Mouse (Mus musculus): ENCODE data around the gene Galk1. TPM values are rescaled to one million over a fixed set of nuclear protein-coding genes. Genes with fewer than 3 reads are reported as not detected.

The Galk1 gene
- 16.1 TPM for polyA plus RNA-seq (2017; shearing (Covaris generic))

DNA sequence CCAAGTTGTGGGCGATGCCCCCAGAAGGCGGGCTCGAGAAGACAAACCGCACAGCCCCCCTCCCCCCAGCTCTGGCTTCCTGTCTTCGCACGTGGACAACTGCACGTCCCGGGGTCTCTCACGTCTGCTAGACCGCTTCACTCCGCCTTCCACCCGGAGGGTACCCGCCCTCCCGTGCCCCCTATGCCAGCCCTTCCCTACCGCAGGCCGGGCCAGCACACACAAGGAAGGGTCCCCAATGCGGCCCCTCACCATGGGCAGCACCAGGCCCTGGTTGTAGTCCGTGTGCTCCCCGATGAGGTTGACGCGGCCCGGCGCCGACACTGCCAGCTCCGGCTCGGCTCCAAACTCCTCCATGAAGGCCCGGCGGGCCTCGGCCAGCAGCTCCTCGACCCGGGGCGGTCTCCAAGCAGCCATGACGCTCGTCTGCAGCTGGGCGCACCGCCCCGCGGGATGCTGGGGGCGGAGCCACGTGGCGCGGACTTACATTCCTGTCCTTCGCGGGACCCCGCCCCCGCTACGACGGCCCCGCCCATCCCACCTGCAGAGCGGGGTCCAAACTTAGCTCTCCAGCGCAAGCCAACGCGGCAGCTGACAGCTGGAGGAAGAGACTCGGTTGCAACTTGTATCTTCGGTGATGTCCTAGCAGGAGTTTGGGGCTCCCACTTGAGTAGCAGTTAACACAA lies at the start of gene Galk1:
Gene Galk1 (minus strand): TSS at position 458 of the 686 bp plus-strand sequence.

DNA sequence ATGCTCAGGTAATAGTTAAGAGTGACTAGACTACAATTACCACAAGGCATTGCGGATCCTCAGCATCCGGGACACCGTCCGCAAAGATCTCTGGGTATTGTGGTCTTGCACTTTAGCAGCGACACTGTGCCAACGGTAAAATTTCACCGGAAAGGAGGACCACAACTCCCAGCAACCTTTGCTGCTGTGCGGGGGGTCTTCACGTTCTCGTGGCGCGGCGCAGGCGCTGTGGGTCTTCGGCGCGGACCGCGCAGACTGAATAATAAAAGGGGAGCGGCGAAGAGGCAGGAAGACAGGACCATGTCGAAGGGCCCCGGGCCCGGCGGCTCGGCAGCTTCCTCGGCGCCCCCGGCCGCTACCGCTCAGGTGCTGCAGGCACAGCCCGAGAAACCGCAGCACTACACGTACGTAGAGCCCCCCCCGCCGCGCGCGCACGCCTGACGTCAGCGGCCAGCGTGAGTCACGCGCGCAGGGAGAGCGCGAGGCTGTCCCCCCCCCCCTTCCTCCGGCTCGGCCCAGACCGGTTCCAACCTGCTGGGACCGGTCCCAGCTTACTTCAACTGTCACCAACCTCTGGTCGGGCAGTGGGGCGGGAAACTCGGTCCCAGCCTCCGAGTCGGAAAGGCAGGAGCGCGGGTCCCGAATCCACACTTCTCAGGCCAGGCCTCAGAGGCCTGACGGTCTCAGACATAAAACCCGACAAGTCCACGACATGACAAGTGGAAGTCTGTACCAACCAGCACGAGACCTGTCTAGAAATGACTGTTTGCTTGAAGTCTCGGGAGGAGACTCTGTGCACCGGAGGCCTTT lies 17.8 kb upstream of the Galk1 start, which contains the start of gene Unk:
Gene Unk (plus strand): TSS at position 235 of the 810 bp plus-strand sequence.

DNA sequence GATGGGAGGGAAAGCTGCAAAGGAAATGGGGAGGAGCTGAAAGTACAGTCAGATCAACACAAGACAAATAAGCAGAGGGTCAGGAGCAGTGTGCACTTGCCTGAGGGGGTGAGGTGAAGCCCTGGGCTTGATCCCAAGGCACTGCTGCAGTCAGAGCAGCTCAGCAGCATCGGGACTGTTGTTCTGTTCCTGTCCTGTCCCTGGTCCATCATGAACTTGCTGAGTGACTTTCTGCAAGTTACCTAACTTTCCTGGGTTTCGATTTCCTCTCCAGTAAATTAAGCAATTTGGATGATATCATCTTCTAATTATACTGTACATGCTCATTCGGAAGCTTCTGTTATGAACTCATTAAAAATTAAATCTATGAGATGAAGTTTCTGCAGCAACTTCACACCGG lies 15.2 kb upstream of the Galk1 start, which contains the start of gene H3f3b:
Gene H3f3b (minus strand): TSS at position 207 of the 400 bp plus-strand sequence.

DNA sequence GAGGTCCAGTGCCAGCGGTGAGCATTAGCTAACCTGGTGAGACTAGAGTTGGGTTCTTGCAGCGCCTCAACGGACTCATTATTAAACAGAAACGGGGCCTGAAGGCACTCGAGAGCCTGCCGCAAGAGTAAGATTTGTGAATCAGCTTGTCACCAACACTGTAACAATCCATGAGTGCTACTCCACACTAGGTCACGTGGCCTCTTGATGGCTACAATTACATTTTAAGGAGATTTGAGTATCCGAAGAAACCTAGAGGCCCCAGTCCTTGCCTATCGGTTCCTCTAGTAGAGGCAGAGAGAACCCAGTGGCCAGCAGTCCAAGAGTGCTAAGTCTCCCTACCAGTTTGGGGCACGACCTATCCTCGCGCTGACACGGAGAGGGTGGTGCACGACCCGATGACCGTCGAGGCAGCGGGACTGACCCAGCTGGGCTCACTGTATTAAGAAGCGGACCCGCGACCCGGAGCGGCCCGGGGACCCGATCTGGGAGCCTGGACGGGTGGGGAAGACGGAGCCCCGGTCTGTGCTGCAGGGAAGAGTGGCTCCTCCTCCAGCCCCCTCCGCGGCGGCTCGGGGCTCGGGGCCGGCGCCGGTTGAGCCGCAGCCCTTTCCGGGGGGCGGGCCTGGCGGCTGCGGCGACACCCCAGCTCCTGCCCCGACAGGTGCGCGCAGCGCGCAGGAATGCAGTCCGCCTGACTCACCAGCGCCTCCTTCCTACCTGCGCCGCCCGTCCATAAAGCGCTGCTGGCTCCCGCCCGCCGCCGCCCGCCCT lies 38.0 kb downstream of the Galk1 start, which contains the start of gene Itgb4:
Gene Itgb4 (plus strand): TSS at position 401 of the 774 bp plus-strand sequence.

Other genes starting within 250 kb of the Galk1 start
- gene Tmem94, start 247.3 kb downstream of the Galk1 start, polyA plus RNA-seq (2017; shearing (Covaris generic)) = 26.1 TPM
- 1.9 TPM for gene Caskin2, start 199.1 kb downstream of the Galk1 start, polyA plus RNA-seq (2017; shearing (Covaris generic))
- gene Tsen54, start 198.0 kb downstream of the Galk1 start, polyA plus RNA-seq (2017; shearing (Covaris generic)) = 23.9 TPM
- 29.2 TPM for gene Llgl2, start 188.7 kb downstream of the Galk1 start, polyA plus RNA-seq (2017; shearing (Covaris generic))
- gene Myo15b, start 154.3 kb downstream of the Galk1 start, polyA plus RNA-seq (2017; shearing (Covaris generic)) = 0.07 TPM
- 0.60 TPM for gene Smim5, start 112.8 kb downstream of the Galk1 start, polyA plus RNA-seq (2017; shearing (Covaris generic))
- gene Smim6, start 100.7 kb downstream of the Galk1 start, polyA plus RNA-seq (2017; shearing (Covaris generic)) = 0.52 TPM
- 30.1 TPM for gene Sap30bp, start 79.4 kb downstream of the Galk1 start, polyA plus RNA-seq (2017; shearing (Covaris generic))
- 9.4 TPM for gene Recql5, start 79.2 kb downstream of the Galk1 start, polyA plus RNA-seq (2017; shearing (Covaris generic))
- gene Itgb4, start 38.0 kb downstream of the Galk1 start, polyA plus RNA-seq (2017; shearing (Covaris generic)) = not detected
- 2,052 TPM for gene H3f3b, start 15.2 kb upstream of the Galk1 start, polyA plus RNA-seq (2017; shearing (Covaris generic))
- 35.8 TPM for gene Unk, start 17.6 kb upstream of the Galk1 start, polyA plus RNA-seq (2017; shearing (Covaris generic))
- 80.3 TPM for gene Unc13d, start 65.2 kb upstream of the Galk1 start, polyA plus RNA-seq (2017; shearing (Covaris generic))
- gene Wbp2, start 74.3 kb upstream of the Galk1 start, polyA plus RNA-seq (2017; shearing (Covaris generic)) = 312 TPM
- 0.50 TPM for gene Trim47, start 114.5 kb upstream of the Galk1 start, polyA plus RNA-seq (2017; shearing (Covaris generic))
- 12.1 TPM for gene Trim65, start 118.4 kb upstream of the Galk1 start, polyA plus RNA-seq (2017; shearing (Covaris generic))
- 73.9 TPM for gene Mrpl38, start 126.1 kb upstream of the Galk1 start, polyA plus RNA-seq (2017; shearing (Covaris generic))
- 6.1 TPM for gene Fbf1, start 155.4 kb upstream of the Galk1 start, polyA plus RNA-seq (2017; shearing (Covaris generic))
- gene Ten1, start 186.1 kb upstream of the Galk1 start, polyA plus RNA-seq (2017; shearing (Covaris generic)) = 27.9 TPM
- 20.6 TPM for gene Acox1, start 186.3 kb upstream of the Galk1 start, polyA plus RNA-seq (2017; shearing (Covaris generic))
- 0.10 TPM for gene Evpl, start 225.4 kb upstream of the Galk1 start, polyA plus RNA-seq (2017; shearing (Covaris generic))